Mouse (Mus musculus) cortical plate, adult 2 months (tissue): ENCODE results near the gene Txlng. TPM values are rescaled to one million over a fixed set of nuclear protein-coding genes. Genes with fewer than 3 reads are reported as not detected.

ENCODE experiments used
- H3K27ac ChIP-seq: fragments of 200-500 bp; 2 replicates; pipeline ENCODE4 v1.5.1; 2012; ENCODE audit warnings: low read length, control low read depth, inconsistent platforms; ENCODE audit not compliant: insufficient read depth
- H3K4me1 ChIP-seq: fragments of 200-500 bp; 2 replicates; pipeline ENCODE4 v1.6.1; 2011; ENCODE audit warnings: low read length; ENCODE audit not compliant: control insufficient read depth, insufficient read depth
- H3K4me3 ChIP-seq: fragments of 200-500 bp; 2 replicates; pipeline ENCODE4 v1.5.1; 2011; ENCODE audit warnings: mild to moderate bottlenecking, low read length, control low read depth; ENCODE audit not compliant: insufficient read depth
- CTCF ChIP-seq: fragments of 200-500 bp; IDR thresholded peaks from 2 replicates; pipeline ENCODE4 v1.5.1; 2011; ENCODE audit warnings: mild to moderate bottlenecking, control low read depth, low read length; ENCODE audit not compliant: insufficient read depth; ENCODE audit errors: extremely low read depth
- POLR2A ChIP-seq: fragments of 200-500 bp; IDR thresholded peaks from 2 replicates; pipeline ENCODE4 v1.6.1; 2011; ENCODE audit warnings: mild to moderate bottlenecking, low read length, control low read depth; ENCODE audit not compliant: insufficient read depth; ENCODE audit errors: extremely low read depth
- polyA plus RNA-seq: library from polyadenylated mRNA; depleted of rRNA; stranded (reverse); fragments of >200 nt; gene quantifications from 2 replicates; pipeline ENCODE4 v1.2.3, GENCODE M21; 2012; rRNA removed

Txlng gene
- polyA plus RNA-seq, 1 experiment, result 15.6 TPM

GRCm38 (mm10) chrX:162734997-162735929 is 94.0 kb downstream of the Txlng start:
- Histone ChIP-seq H3K4me3 (peak overlapping the region; percentile 52), H3K27ac (peak overlapping the region; percentile 91), H3K4me1 (no peaks in the 10 kb centered on the region)
- TF ChIP-seq CTCF, result peak; percentile 51
- TF ChIP-seq POLR2A, result 0 out of 2 replicates have a peak, but pooled peaks have one; percentile 21

GRCm38 (mm10) chrX:162730031-162730430 is 99.2 kb downstream of the Txlng start:
- no peak overlapping the region for H3K27ac ChIP-seq
- no peak overlapping the region for H3K4me3 ChIP-seq
- TF ChIP-seq POLR2A, result no peak
- TF ChIP-seq CTCF, result no peak
- no peaks in the 10 kb centered on the region; the same call in 1 of the 2 replicates for H3K4me1 ChIP-seq

Other genes starting within 250 kb of the Txlng start
- 34.8 and 35.2 TPM in 2 replicates for gene Reps2, start 185.8 kb downstream of the Txlng start, polyA plus RNA-seq
- 121 and 125 TPM in 2 replicates for gene Rbbp7, start 69.1 kb downstream of the Txlng start, polyA plus RNA-seq
- gene Syap1, start 59.0 kb upstream of the Txlng start, polyA plus RNA-seq, result 24.1 and 26.0 TPM in 2 replicates
- 94.3 and 115 TPM in 2 replicates for gene Ctps2, start 71.8 kb upstream of the Txlng start, polyA plus RNA-seq
- not detected in 2 replicates for gene S100g, start 135.1 kb upstream of the Txlng start, polyA plus RNA-seq